Mouse (Mus musculus) embryo, embryonic 9.5 days (tissue): ENCODE results near the gene Psd.

Experiments used
- DNase-seq: peaks from one replicate; pipeline ENCODE4 v3.0.0-alpha.2; 2017; ENCODE audit errors: extremely low spot score

Gene Psd

DNA sequence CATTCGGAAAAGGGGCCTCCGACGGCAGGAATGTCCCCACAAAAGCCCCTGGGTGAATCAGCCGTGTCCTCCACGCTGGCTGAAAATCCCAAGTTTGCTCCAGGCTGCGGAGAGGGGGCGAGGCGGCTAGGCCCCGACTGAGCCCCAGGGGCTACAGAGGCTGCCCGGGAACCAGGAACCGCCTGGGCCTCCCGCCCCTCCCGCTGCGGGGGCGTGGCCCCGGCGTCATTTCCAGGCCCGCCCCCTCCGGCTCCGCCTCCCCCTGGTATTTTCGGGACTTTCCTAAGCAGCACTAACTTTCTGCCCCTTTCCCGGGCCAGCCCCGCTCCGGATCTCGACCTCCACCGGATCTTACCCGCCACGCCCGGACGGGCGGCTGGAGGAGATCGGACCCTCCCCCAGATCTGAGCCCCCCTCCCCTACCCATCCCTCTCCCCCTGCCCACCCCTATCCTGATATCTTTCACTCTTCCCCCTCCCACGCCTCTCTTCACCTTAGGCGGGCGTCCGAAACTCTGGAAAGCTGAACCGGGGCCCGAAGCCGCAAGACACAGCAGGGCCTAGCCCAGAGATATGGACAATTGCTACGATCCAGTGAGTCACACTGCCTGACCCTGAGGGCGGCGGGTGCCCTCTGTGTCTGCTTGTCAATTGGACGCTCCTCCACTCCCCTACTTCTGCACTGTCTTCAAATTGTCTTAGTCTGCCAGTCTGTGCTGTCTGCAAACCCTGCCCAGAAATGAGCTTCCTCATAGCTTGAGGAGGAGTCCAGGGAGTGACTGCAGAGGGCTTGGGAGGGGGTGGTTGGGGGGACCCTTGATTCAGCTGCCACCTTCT, 21.3 kb downstream of the Psd start:
- DNase-seq = peak; percentile 90

DNA sequence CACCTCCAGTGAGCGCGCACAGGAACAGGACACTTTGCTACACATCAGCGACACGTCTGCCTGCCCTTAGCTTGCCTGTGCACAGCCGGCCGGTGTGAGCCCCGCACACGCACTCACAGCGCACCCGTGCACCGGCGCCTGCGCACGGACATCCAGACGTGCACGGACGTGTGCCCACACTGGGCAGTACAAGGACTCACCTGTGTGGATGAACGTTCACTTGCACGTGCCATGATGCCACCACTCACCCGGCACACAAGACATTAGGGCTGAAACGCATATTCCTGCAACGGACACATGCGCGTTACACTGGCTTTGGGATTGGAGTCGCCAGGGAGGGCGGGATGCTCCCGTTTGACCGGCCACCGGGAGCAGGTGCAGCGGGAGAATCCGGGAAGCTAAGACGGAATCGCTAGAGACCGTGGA, 22.0 kb downstream of the Psd start:
- no peak for DNase-seq

- peak; percentile 94 for DNase-seq
These were observed 22.6 kb downstream of the Psd start, which contains the start of gene Nfkb2 for GRCm38 (mm10) chr19:46304216-46304841. Nfkb2 (plus strand) TSS chr19:46304320.

DNA sequence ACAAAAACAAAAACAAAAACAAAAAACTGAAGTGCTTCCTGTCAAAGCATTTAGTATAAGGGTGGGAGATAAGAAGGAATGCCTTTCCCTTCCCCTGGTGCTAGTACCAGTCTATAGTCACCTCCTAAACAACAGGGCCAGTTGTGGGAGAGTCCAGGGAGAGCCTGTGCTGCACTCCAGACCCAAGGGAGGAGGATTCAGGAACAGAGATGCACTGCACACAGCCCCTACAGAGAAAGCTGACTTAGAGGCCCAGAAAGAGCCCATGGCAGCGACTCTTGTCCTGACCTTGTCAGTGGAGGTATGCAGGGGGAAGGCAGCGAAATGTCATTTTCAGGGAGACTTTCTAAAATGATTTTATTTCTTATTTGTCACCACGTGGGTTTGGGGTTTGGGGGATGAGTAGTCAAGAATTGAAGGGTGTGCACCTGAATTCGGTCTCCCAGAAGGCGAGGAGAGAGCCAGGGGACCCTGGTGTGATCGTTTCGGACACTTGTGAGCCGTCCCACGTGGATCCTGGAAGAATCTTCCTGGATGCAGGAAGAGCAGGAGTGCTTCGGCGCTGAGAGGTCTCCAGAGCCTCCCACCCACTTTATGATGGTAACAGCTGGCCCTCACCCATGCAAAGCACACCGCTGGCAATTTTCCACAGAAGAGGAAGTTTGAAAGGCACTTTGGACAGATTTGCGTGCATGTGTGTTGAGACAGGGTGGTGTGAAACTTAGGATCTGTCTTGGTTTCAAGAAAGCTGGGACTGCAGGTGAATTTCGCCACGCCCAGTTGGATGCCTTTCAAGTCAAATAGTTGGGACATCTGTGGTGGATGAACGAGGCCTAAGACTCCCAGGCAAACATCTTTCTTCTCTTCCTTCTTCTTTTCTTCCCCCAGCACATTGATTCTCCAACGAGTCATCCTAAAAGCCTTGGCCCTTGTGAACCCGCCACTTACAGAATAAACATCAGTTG, 23.4 kb downstream of the Psd start:
- no peak for DNase-seq

DNA sequence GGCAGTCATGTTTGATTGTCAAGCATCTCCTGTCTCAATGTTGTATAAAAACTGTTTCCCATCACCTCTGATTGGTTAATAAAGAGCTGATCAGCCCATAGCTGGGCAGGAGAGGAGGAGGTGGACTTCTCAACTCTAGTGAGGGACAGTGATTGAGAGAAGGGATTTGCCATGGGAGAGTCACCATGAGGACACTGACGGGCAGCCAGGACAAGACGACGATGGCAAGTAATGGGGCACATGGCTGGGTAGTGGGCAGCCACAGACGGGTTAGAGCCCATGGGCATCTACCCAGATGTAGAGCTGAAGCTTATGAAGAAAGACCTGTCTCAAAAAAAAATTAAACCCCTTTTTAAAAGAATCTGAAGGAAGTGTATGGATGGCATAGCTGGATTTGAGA, 24.4 kb downstream of the Psd start:
- no peak for DNase-seq

- DNase-seq = no peak
These were observed 26.5 kb downstream of the Psd start for GRCm38 (mm10) chr19:46300294-46301045.

GRCm38 (mm10) chr19:46296938-46297337, 30.0 kb downstream of the Psd start:
- DNase-seq = no peak

GRCm38 (mm10) chr19:46290535-46291105, 36.3 kb downstream of the Psd start:
- DNase-seq = no peak

DNA sequence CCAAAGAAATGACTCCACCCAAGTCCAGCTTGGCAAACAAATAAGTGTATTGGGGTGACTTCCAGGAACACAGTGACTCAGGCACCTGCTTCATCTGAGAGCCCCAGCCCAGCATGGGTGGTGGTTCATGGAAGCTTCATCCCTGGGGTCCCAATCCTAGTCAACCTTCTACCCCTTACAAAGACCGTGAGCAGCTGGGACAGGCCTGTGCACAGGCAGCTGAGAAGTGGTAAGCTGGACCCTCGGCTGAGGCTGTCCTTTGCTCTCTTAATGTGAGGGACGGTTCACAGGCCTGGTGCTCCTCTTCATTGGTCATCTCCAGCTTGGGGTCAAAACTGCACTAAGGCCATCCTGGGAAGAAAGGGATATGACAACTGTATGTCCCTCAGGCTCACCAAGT, 39.4 kb downstream of the Psd start:
- no peak for DNase-seq

DNA sequence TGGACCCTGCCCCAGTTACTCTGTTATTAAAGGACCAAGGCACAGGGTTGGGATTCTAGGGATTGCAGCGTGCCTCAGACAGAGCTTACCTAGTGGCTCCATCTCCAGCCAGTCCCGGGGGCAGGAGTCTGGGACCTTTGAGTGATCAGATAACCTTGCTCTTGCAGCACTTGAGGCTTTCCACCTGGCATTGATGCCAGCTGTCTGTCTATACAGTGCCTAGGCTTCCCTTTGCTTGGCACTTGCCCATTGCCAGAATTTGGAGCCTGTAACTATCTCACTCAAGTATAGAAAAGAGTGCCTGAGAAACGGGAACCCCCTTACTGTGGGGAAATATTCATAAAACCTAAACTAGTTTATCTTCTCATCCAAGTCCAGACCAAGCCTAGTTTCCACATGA, 40.0 kb downstream of the Psd start:
- DNase-seq = no peak

DNA sequence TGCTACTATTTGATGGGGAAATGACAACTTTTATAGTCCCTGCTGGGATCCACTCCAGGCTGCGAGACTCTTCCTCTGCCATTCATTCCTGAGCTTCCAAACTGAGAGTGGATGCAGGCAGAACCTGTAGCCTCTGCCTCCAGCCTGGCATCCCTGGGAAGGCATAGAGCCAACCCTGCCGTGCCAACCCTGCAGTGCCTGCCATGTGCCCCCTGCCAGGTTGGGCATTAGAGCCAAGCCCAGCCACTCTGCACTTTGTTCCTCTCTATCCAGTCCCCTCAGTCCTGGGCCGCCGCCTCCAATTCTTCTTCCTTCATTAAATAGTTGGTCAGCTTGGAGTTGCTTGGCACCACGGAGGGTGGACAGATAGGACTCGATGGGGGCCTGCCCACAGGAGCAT, 40.9 kb downstream of the Psd start:
- DNase-seq = no peak

DNA sequence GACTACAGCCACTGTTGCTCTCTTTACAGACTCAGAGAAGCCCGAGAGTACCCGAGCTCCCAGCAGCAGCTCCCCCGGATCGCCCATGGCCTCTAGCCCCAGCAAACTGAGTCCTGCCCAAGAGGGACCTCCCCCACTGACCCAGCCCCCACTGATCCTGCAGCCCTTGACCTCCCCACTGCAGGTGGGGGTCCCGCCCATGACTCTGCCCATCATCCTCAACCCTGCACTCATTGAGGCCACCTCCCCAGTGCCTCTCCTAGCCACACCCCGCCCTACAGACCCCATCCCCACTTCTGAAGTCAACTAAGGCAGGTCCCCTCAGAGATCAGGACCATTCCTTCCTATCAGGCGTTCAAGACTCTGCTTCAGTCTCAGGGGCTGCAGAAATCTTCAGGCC, 41.3 kb downstream of the Psd start:
- no peak for DNase-seq

GRCm38 (mm10) chr19:46284686-46285085, 42.3 kb downstream of the Psd start:
- DNase-seq = no peak

- no peak for DNase-seq
These were observed 44.7 kb downstream of the Psd start for GRCm38 (mm10) chr19:46282081-46282849.

DNA sequence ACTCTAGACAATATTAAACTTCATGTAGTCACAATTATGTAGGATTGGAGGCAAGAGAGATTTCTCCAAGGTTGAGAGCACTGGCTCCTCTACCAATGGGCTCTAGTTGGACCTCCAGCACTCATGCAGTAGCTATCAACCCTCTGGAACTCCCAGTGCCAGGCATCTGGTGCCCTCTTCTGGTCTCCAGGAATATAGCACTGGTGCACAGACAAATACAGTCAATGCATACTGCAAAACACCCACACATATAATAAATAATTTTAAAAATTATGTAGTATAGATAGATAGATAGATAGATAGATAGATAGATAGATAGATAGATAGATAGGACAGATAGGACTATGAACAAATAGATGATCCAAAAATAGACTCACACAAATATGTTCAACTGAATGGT, 51.6 kb downstream of the Psd start:
- DNase-seq = no peak

- no peak for DNase-seq
These were observed 62.2 kb downstream of the Psd start for GRCm38 (mm10) chr19:46264762-46265161.
